Mouse (Mus musculus) olfactory bulb, adult 2 months (tissue): ENCODE measurements at regions not wholly inside any gene's neighbourhood (a gene's known extent, or its start where the extent isn't known, plus 50 kb on each side); places are given as distances from the start of the nearest gene placed in this dataset.

Experiments
- H3K27ac ChIP-seq: fragments of 200-500 bp; 2 replicates; pipeline ENCODE4 v1.5.1; 2012; ENCODE audit warnings: low read depth, low read length; ENCODE audit not compliant: insufficient read depth
- H3K4me1 ChIP-seq: fragments of 200-500 bp; 2 replicates; pipeline ENCODE4 v1.6.1; 2012; ENCODE audit warnings: low read length; ENCODE audit not compliant: control insufficient read depth, insufficient read depth
- H3K4me3 ChIP-seq: fragments of 200-500 bp; 2 replicates; pipeline ENCODE4 v1.5.1; 2012; ENCODE audit warnings: mild to moderate bottlenecking, low read depth, low read length, moderate library complexity; ENCODE audit not compliant: insufficient read depth
- CTCF ChIP-seq: fragments of 200-500 bp; IDR thresholded peaks from 2 replicates; pipeline ENCODE4 v1.5.1; 2012; ENCODE audit warnings: low read depth, mild to moderate bottlenecking, low read length, moderate library complexity; ENCODE audit not compliant: insufficient read depth
- POLR2A ChIP-seq: fragments of 200-500 bp; IDR thresholded peaks from 2 replicates; pipeline ENCODE4 v1.6.1; 2012; ENCODE audit warnings: mild to moderate bottlenecking, low read depth, low read length, moderate library complexity; ENCODE audit not compliant: insufficient read depth
- WGBS: fragments of 180-500 bp; shearing (Covaris S2); methylation state at CpG from one replicate; pipeline ENCODE4 v1.1.7; 2018; 5-methylcytosine and 5-hydroxymethylcytosine counted together

DNA sequence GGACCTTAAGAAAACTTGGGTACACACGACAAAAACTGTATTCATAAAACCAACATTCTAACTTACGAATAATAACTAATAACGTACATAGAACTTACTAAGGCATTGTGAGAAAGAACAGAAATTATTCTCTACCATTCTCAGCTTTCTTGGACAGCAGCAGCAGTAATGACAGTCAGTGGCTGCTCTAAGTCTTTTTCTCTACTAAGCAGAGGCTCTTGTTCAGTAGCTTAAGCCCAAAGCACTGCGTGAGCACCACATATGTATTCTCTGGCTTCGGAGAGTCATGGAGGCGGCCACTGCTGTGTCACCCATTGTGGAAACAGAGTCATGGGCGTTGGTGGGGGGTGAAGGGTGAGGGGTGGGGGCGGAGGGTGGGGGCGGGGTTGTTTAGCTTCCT lies 62.0 kb upstream of the Daam1 start:
- TF ChIP-seq CTCF = no peak
- no peak for TF ChIP-seq POLR2A
- no peak overlapping the region for H3K4me3 ChIP-seq
- no peaks in the 10 kb centered on the region for H3K4me1 ChIP-seq
- 37% methylated on average over 9 of the region's 9 CpGs for WGBS
- no peak overlapping the region for H3K27ac ChIP-seq

DNA sequence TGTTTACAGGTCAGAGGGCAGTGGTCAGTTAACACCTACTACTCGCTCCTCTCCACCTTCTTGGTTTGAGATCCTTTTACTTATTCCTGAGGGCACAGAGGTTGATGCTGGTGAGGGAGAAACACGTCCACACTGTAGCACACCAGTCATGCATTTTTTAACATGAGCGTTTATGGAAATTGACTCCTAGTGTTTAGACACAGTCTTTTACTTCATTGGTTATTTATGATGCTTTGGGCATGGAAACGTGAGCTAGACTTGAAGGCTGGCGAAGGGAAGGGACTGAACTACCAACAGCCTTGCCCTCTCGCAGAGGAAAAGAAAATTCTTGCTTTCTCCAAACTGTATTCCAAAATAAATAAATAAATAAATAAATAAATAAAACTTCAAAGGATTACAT lies 61.6 kb upstream of the Daam1 start:
- Histone ChIP-seq H3K27ac (no peak overlapping the region), H3K4me3 (no peak overlapping the region), H3K4me1 (no peaks in the 10 kb centered on the region)
- WGBS = 74% methylated on average over 6 of the region's 6 CpGs
- TF ChIP-seq POLR2A (no peak), CTCF (no peak)

DNA sequence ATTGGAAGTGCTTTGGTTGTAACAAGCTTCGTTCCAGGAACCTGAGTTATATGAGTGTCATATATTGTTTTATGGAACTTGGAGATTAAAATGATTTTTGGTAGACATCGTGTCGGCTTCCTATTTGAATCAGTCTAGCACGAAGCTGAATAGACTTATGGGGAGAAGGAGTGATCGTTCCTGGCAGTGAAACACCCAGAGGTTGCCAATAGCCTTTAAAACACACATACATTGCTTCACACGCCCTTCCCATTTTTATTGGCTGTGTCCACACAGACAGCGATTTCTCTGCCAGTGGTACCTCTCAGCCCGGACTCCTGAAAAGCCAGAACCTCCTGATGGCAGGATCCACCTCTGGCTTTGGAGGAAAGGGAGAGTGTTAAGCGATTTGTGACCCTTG lies 57.0 kb upstream of the Daam1 start:
- TF ChIP-seq POLR2A = no peak
- WGBS = 75% methylated on average over 9 of the region's 9 CpGs
- H3K4me1 ChIP-seq = 0 out of 2 replicates have a peak, but pooled peaks cover 5% of the 10 kb centered on the region
- H3K4me3 ChIP-seq = no peak overlapping the region
- no peak overlapping the region for H3K27ac ChIP-seq

DNA sequence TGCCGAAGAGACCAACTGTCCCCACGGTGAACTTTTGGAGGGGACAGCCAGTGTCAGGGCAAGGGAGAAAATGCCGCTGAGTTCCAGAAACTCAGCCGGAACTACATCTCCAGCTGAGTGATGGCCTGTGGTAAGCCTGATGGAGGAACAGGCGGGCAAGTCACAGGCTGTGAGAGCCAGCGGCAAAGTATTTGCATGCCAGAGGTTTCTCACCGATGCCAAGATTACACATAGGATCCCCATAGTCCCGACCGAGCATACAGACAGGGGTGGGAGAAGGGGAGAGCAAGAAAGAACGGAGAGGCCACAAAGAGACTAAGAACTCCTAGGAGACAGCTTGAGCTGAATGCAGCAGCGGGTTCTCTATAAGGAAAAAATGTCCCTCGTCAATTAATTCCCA lies 55.8 kb upstream of the Daam1 start:
- no peak for TF ChIP-seq CTCF
- TF ChIP-seq POLR2A = no peak
- H3K27ac ChIP-seq = no peak overlapping the region
- no peak overlapping the region for H3K4me3 ChIP-seq
- 79% methylated on average over 12 of the region's 12 CpGs for WGBS
- H3K4me1 ChIP-seq = 0 out of 2 replicates have a peak, but pooled peaks cover 5% of the 10 kb centered on the region

DNA sequence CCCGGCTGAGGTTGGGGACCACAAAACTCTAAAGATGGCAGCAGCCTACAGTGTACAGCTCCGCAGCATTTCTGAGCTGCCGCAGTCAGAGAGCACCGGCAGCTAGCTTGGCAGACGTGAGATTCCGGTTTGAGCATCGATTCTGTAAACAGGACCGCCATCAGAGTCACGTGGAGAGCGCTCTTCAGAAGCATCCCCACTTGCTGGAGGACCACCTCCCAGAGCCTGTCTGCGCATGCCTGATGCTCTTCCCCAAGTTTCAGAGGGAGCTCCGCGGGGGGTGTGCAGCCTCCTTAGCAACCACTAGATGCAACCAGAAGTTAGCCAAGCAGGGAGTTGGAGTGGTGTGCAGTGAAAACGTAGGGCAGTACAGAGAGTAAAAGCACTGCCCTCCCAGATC lies 52.7 kb upstream of the Daam1 start:
- Histone ChIP-seq H3K4me3 (peak overlapping the region; percentile 20), H3K4me1 (0 out of 2 replicates have a peak, but pooled peaks cover 5% of the 10 kb centered on the region), H3K27ac (no peak overlapping the region)
- no peak for TF ChIP-seq CTCF
- WGBS = 27% methylated on average over 14 of the region's 14 CpGs

DNA sequence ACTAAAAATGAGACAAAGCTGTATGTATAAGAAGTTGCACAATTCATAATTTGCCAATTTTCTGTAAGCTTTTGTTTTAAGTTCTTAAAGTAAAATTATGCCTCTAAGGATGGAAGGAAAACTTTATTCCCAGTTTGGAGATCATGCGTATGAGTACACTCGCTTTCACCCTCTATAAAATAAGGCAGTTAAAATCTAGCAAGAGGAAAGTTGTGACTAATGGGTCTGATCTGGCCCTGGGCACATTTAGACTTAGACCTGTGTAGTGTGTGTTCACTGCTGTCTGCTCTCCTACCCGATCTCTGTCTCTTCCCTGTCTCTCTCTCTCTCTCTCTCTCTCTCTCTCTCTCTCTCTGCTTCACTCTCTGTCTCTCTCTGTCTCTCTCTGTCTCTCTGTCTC lies 51.9 kb upstream of the Daam1 start:
- H3K4me3 ChIP-seq = no peak overlapping the region
- WGBS = 94% methylated on average over 3 of the region's 3 CpGs
- TF ChIP-seq CTCF (no peak), POLR2A (no peak)
- H3K4me1 ChIP-seq = 0 out of 2 replicates have a peak, but pooled peaks cover 5% of the 10 kb centered on the region
- H3K27ac ChIP-seq = no peak overlapping the region

DNA sequence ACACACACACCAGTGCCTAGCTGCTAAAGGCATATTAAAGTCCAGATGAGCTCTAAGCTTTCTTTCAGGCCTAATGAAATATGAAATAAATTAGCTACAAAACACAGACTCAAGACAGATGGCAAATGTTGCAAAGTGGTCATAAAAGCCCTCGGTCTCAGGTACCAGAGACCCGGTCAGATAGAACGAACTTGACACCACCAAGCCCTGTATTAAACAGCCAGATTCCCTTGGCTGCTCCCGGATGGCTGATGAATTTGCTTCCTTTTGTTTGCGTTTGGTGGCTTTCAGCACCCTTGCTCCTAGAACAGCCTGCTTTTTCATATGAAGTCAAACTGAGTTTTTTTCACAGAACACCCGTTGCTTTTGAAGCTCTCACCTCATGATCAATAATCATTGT lies 51.5 kb upstream of the Daam1 start:
- Histone ChIP-seq H3K4me1 (0 out of 2 replicates have a peak, but pooled peaks cover 5% of the 10 kb centered on the region), H3K27ac (no peak overlapping the region), H3K4me3 (no peak overlapping the region)
- TF ChIP-seq CTCF (no peak), POLR2A (no peak)
- WGBS = 77% methylated on average over 6 of the region's 6 CpGs
